Mouse (Mus musculus) ES-E14 (cell line): ENCODE measurements around the gene Npl. TPM values are rescaled to one million over a fixed set of nuclear protein-coding genes. Genes with fewer than 3 reads are reported as not detected.
A peak's percentile ranks its signal among the peaks of the same experiment; 100 is the strongest.
"Not testable (repeated sequence)": the region's sequence is repeated elsewhere in the genome, so short reads cannot be mapped to it uniquely, and the experiment has no call there.

Source experiments
- DNase-seq: peaks from one replicate; pipeline ENCODE4 v3.0.0-alpha.2; 2013; ENCODE audit warnings: low read depth, low spot score
- H3K27ac ChIP-seq: 2 replicates; pipeline ENCODE4 v1.5.1; 2012; ENCODE audit warnings: low read depth, mild to moderate bottlenecking, low read length, moderate library complexity, mixed read lengths; ENCODE audit not compliant: poor library complexity, insufficient read depth, severe bottlenecking
- H3K36me3 ChIP-seq: 2 replicates; pipeline ENCODE4 v1.6.1; 2012; ENCODE audit warnings: mild to moderate bottlenecking, low read length, moderate library complexity, mixed read lengths; ENCODE audit not compliant: control insufficient read depth, poor library complexity, insufficient read depth, severe bottlenecking
- H3K4me1 ChIP-seq, 2 experiments: fragments of 150-350 bp in 1 of 2; sonication (generic) in 1 of 2; 2 replicates each; pipeline ENCODE4 v1.6.1; 2012; ENCODE audit warnings: low read length in 2 of 2, mild to moderate bottlenecking in 1 of 2, mixed read lengths in 1 of 2; ENCODE audit not compliant: control insufficient read depth in 2 of 2, insufficient read depth in 2 of 2, poor library complexity in 1 of 2
- H3K4me3 ChIP-seq, 2 experiments: fragments of 150-350 bp in 1 of 2; sonication (generic) in 1 of 2; 2 replicates each; pipeline ENCODE4 v1.5.1; 2012; ENCODE audit warnings: low read length in 2 of 2, low read depth in 1 of 2, mild to moderate bottlenecking in 1 of 2, mixed read lengths in 1 of 2; ENCODE audit not compliant: insufficient read depth in 1 of 2, poor library complexity in 1 of 2, severe bottlenecking in 1 of 2
- H3K9ac ChIP-seq: 2 replicates; pipeline ENCODE4 v1.6.1; 2012; ENCODE audit warnings: low read depth, mild to moderate bottlenecking, low read length, mixed read lengths; ENCODE audit not compliant: poor library complexity, insufficient read depth, severe bottlenecking
- H3K9me3 ChIP-seq: fragments of 150-350 bp; sonication (generic); 2 replicates; pipeline ENCODE4 v1.6.1; 2012; ENCODE audit warnings: low read depth, mild to moderate bottlenecking, low read length; ENCODE audit not compliant: control insufficient read depth, insufficient read depth
- CHD2 ChIP-seq: IDR thresholded peaks from 2 replicates; pipeline ENCODE4 v1.6.1; 2014; ENCODE audit warnings: mild to moderate bottlenecking, low read depth, low read length, inconsistent platforms
- HCFC1 ChIP-seq: IDR thresholded peaks from 2 replicates; pipeline ENCODE4 v1.6.1; 2012; ENCODE audit warnings: low read length, inconsistent platforms, borderline replicate concordance; ENCODE audit not compliant: insufficient read depth
- MAFK ChIP-seq: IDR thresholded peaks from 2 replicates; pipeline ENCODE4 v1.6.1; 2014; ENCODE audit warnings: mild to moderate bottlenecking, low read depth, low read length, inconsistent platforms; ENCODE audit not compliant: insufficient read depth
- ZC3H11A ChIP-seq: IDR thresholded peaks from 2 replicates; pipeline ENCODE4 v1.6.1; 2012; ENCODE audit warnings: low read depth, mild to moderate bottlenecking, inconsistent platforms, low read length, borderline replicate concordance
- ZNF384 ChIP-seq: IDR thresholded peaks from 2 replicates; pipeline ENCODE4 v1.6.1; 2012; ENCODE audit warnings: low read depth, low read length, inconsistent platforms
- in situ Hi-C, 2 experiments: fragments of 600-800 bp; cut with MboI; formaldehyde crosslinking; loops; one replicate each; pipeline ENCODE4 v1.15.1; 2025; ENCODE audit warnings: low sequenced_read_pairs in 2 of 2, inconsistent platforms in 1 of 2; ENCODE audit not compliant: unreplicated experiment in 2 of 2
- total RNA-seq: library from RNA; depleted of rRNA; stranded (reverse); fragments of 300-350 nt; gene quantifications from 2 replicates; pipeline ENCODE4 v1.2.3, GENCODE M21; 2012

Npl gene
- total RNA-seq, 1 experiment, result 15.6 TPM

DNA sequence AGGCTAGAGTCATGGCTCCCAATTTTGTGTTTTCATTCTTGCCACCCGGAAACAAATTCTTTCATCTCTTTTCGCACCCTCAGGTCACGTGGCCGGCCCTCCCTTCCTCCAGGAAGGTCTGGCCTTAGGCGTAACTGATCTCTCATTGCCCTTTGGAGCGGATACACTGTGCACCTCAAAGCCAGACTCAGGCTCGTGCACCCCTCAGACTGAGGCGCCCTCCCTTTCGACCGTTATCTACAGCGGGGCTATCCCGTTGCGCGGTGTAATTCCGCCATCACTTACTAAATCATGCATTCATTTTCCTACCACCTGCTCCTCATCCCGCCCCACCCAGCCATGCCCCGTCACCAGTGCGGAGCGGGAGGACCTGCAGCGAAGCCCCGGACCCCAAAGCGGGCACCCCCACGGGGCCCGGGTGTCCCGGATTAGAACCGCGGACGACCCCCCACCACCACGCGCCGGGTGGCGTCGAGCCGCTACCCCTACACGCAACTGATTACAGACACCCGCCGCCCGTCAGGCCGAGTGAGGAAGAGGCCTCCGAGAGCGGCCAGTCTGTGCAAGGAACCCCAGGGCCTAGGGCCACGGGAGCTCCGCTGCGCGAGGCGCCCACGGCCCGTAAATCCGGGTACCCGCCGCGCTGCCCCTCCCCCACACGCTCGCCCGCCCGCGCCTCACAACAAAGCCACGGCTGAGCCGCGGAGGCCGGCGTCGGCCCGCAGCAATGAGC, 62.9 kb downstream of the Npl start:
- in situ Hi-C loops, result no loop called here
- H3K27ac ChIP-seq, result peak overlapping the region; percentile 85
- H3K9ac ChIP-seq, result peak overlapping the region; percentile 98
- H3K9me3 ChIP-seq, result no peaks in the 10 kb centered on the region
- TF ChIP-seq ZC3H11A (no peak), ZNF384 (no peak), HCFC1 (0 out of 2 replicates have a peak, but pooled peaks have one; percentile 29), CHD2 (0 out of 2 replicates have a peak, but pooled peaks have one; percentile 27)
- no peaks in the 10 kb centered on the region; the same call in none of the 2 replicates for H3K36me3 ChIP-seq
- H3K4me1 ChIP-seq, result peaks cover 3 to 10% of the 10 kb centered on the region in 2 experiments; a peak in 3 of 4 replicates
- peak overlapping the region; percentile 90 to 91 for H3K4me3 ChIP-seq
- peak; percentile 44 for DNase-seq

DNA sequence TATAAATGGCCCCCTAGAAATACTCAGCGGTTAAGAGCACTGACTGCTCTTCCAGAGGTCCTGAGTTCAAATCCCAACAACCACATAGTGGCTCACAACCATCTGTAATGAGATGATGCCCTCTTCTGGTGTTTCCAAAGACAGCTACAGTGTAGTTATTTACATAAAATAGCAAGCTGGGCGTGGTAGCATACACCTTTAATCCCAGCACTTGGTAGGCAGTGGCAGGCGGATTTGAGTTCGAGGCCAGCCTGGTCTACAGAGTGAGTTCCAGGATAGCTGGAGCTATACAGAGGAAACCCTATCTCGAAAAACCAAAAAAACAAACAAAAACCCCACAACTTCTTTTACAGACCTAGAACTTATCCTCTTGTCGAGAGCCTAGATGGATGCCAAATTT, 63.7 kb downstream of the Npl start:
- Histone ChIP-seq H3K9ac (peak overlapping the region; percentile 98), H3K4me3 (peak overlapping the region; percentile 90 to 91)
- H3K36me3 ChIP-seq, H3K27ac ChIP-seq, H3K4me1 ChIP-seq, H3K9me3 ChIP-seq, DNase-seq, in situ Hi-C loops: not testable (repeated sequence)

DNA sequence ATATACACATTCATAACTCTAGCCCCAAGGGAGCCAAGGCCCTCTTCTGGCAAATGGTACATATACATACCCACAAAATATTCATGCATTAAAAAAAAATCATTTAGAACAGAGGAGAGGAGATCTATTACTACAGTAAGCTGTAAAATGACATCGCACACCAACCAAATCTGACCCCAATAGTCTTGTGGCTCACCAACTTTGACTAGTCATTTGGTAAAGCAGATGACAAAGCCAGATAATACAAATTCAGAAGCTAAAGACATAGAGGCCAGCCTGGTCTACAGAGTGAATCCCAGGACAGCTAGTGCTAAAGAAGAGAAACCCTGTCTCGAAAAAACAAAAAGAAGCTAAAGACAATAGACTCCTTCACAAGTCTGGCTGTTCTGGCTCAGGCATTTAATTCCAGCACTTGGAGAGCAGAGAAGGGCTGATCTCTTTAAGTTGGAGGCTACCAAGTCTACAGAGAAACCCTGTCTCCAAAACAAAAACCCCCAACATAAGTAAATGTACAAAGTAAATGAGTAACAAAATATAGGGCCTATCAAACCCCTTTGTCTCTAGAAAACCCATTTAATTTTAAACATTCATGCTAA, 64.5 kb downstream of the Npl start:
- no peak overlapping the region for H3K27ac ChIP-seq
- H3K9ac ChIP-seq, result no peak overlapping the region; the same call in 1 of the 2 replicates
- H3K4me3 ChIP-seq, result peak overlapping the region; percentile 90 to 91
- DNase-seq, result no peak
- in situ Hi-C loops, result no loop called here
- peaks cover 5 to 6% of the 10 kb centered on the region in 2 experiments; a peak in 3 of 4 replicates for H3K4me1 ChIP-seq
- peaks cover 6% of the 10 kb centered on the region for H3K36me3 ChIP-seq
- no peak for TF ChIP-seq CHD2
- no peak for TF ChIP-seq ZC3H11A
- TF ChIP-seq HCFC1, result no peak
- no peaks in the 10 kb centered on the region for H3K9me3 ChIP-seq

DNA sequence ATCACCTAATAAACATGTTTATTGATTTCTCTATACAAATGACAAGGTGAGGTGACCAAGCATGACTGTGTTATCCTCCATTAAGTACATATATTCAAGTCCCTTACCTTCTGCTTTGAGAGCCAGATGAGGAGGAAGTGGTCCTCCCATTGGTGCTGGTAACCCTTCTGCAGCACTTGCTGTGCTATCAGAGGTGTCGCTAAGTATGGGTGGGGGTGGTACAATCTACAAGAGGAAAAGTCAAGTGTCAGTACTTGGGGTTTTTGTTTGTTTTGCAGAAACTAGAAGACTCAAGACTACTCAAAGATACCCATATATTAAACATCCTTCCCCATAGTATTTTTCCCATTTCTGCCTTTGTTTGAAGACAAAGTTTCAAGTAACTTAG, 68.8 kb downstream of the Npl start:
- no peak for DNase-seq
- H3K4me1 ChIP-seq, result peaks cover 0 to 8% of the 10 kb centered on the region in 2 experiments; a peak in 1 of 4 replicates
- no peak overlapping the region for H3K9ac ChIP-seq
- peak overlapping the region in 1 of 2 experiments; percentile 25; a peak in 1 of 4 replicates for H3K4me3 ChIP-seq
- peaks cover 34% of the 10 kb centered on the region for H3K36me3 ChIP-seq
- H3K9me3 ChIP-seq, result no peaks in the 10 kb centered on the region
- in situ Hi-C loops, result no loop called here
- TF ChIP-seq ZNF384, result no peak
- no peak overlapping the region for H3K27ac ChIP-seq

DNA sequence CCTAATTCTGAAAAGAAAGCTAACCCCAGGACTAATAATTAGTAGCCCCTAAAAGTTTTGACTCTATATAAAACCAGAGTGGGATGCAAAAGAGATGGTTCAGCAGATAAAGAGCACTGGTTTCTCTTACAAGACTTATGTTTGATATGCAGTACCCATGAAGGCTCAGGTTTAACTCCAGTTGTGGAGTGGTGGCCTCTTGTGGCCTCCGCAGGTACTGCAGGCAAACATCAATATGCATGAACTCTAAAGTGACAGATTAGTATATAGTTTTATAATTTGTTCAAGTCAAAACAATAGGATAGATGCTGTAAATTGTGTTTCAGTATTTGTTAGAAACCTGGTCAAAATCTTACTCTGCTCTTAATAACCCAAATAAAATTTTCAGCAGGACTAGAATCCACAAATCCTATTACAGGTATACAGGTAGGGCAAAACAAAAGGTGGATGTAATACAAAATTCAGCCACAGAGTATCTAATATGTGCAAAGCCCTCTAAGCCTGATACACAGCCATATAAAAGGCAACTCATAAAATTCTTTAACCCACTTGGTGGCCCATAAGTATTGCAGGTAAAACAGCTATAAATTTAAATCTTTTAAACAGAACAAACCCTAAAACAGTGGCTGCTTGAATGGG, 69.3 kb downstream of the Npl start:
- Histone ChIP-seq H3K4me1 (peaks cover 0 to 8% of the 10 kb centered on the region in 2 experiments; a peak in 1 of 4 replicates), H3K9me3 (no peaks in the 10 kb centered on the region), H3K27ac (no peak overlapping the region), H3K36me3 (peaks cover 36% of the 10 kb centered on the region), H3K4me3 (no peak overlapping the region), H3K9ac (no peak overlapping the region)
- in situ Hi-C loops, result no loop called here
- no peak for TF ChIP-seq MAFK
- no peak for TF ChIP-seq HCFC1
- TF ChIP-seq ZNF384, result no peak
- no peak for TF ChIP-seq ZC3H11A
- TF ChIP-seq CHD2, result no peak
- peak; percentile 68 for DNase-seq
